Mouse (Mus musculus): Measurements from ENCODE around the gene Zmiz1. TPM values are rescaled to one million over a fixed set of nuclear protein-coding genes. Genes with fewer than 3 reads are reported as not detected.

The Zmiz1 gene
- polyA plus RNA-seq, 1 experiment from 2014 or later, result 42.2 TPM

GRCm38 (mm10) chr14:25504241-25504640 is 45.3 kb downstream of the Zmiz1 start:
- no peak overlapping the region for H3K27ac ChIP-seq (replicated peaks)
- H3K27me3 ChIP-seq (ENCODE audit: low read depth, poor library complexity, severe bottlenecking), result no peaks in the 10 kb centered on the region
- no peaks in the 10 kb centered on the region for H3K9me3 ChIP-seq (replicated peaks)
- H3K4me1 ChIP-seq, result peaks cover 49% of the 10 kb centered on the region
- no peak for DNase-seq (ENCODE audit: low spot score)
- H3K4me3 ChIP-seq, result no peak overlapping the region
- H3K36me3 ChIP-seq, result peaks cover 80% of the 10 kb centered on the region
- 91% methylated on average over 3 of the region's 3 CpGs for WGBS

DNA sequence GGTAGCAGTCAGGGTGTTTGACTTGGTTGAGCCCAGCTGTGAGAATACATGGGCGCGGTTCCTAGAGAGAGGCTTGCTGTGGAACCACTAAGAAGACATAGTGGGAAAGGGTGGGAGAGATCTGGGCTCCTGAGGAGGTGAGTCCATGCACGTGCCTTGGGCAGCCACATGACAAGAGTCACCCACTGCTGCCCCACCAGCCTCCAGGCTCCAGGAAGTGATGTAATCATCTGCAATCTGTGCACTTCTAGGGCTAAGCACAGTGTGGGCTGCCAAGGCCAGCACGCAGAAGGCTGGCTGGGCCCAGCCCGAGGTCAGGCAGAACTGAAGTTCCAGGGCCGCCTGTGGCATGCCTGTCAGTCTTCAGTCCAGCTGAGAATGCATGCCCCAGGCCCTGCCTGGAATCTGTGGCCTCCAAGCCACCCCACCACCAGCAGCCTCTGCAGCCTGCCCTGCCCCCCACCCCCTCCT is 46.3 kb downstream of the Zmiz1 start:
- Histone ChIP-seq H3K4me1 (peaks cover 49% of the 10 kb centered on the region), H3K9me3 (replicated peaks) (no peaks in the 10 kb centered on the region), H3K36me3 (peaks cover 84% of the 10 kb centered on the region), H3K27ac (replicated peaks) (peak overlapping the region; percentile 13; the same call in 1 of the 2 replicates), H3K4me3 (no peak overlapping the region), H3K27me3 (ENCODE audit: low read depth, poor library complexity, severe bottlenecking) (no peaks in the 10 kb centered on the region)
- DNase-seq (ENCODE audit: low spot score), result no peak
- WGBS, result 85% methylated on average over 6 of the region's 6 CpGs

DNA sequence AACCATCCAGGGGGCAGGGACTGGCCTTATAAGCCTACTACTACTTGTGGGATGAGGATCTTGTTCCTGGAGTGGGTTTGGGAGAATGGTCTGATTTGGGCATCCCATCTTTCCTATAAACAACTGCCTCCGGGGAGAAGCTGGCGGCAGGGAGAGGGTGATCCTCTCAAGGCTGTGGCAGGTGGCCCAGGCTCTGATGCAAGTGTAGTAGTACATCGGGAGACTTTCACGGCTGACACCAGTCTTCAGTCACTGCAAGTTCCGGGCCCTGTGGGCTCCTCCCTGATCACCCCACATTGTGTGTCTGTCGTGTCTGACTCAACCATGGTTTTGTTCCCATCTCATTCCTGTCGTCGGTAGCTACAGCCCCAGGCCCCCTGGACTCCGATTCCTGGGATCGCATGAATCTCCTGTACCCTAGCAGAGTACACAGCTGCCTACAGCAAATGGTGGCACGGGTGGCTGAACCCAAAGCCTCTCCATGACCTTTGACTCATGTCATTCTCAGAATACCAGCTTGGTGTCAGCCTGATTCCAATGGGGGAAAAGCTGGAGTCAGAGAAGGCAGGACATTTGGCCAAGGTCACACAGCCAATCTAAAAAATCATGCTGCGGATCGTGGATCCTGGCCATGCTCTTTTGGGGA is 49.2 kb downstream of the Zmiz1 start:
- Histone ChIP-seq H3K4me1 (peaks cover 62% of the 10 kb centered on the region), H3K27ac (replicated peaks) (0 out of 2 replicates have a peak overlapping the region, but pooled peaks have one; percentile 17), H3K9me3 (replicated peaks) (no peaks in the 10 kb centered on the region), H3K36me3 (peaks cover 89% of the 10 kb centered on the region), H3K4me3 (no peak overlapping the region), H3K27me3 (ENCODE audit: low read depth, poor library complexity, severe bottlenecking) (no peaks in the 10 kb centered on the region)
- no peak for DNase-seq (ENCODE audit: low spot score)
- 84% methylated on average over 13 of the region's 13 CpGs for WGBS

DNA sequence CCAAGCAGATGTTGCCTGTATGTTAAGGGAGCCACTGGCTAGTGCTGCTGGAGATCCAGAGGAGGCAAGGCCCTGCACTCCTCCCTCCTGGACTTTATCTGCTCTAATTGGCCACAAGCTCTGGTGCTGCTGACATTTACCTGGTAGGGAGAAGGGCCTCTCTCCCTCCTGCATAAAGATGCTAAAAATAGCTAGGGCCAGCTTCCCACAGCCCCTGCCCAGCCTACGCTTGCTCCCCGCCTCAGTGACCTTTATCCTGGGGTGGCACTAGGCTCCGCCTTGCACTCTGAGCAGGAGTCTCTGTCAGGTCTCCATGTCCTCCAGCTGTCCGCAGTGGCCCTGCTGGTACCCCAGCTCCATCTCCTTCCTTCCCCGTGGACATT is 49.8 kb downstream of the Zmiz1 start:
- H3K4me1 ChIP-seq, result peaks cover 67% of the 10 kb centered on the region

GRCm38 (mm10) chr14:25509450-25510129 is 50.6 kb downstream of the Zmiz1 start:
- Histone ChIP-seq H3K27me3 (ENCODE audit: low read depth, poor library complexity, severe bottlenecking) (no peaks in the 10 kb centered on the region), H3K36me3 (peaks cover 86% of the 10 kb centered on the region), H3K4me3 (no peak overlapping the region), H3K27ac (replicated peaks) (peak overlapping the region; percentile 17; the same call in 1 of the 2 replicates), H3K9me3 (replicated peaks) (no peaks in the 10 kb centered on the region), H3K4me1 (peaks cover 75% of the 10 kb centered on the region)
- no peak for DNase-seq (ENCODE audit: low spot score)
- WGBS, result 93% methylated on average over 20 of the region's 20 CpGs

More for the DNA sequence above, 49.8 kb downstream of the Zmiz1 start:
- Histone ChIP-seq H3K4me3 (no peak overlapping the region), H3K27me3 (ENCODE audit: low read depth, poor library complexity, severe bottlenecking) (no peaks in the 10 kb centered on the region), H3K9me3 (replicated peaks) (no peaks in the 10 kb centered on the region), H3K27ac (replicated peaks) (peak overlapping the region; percentile 17; the same call in 1 of the 2 replicates), H3K36me3 (peaks cover 86% of the 10 kb centered on the region)
- 94% methylated on average over 5 of the region's 5 CpGs for WGBS
- no peak for DNase-seq (ENCODE audit: low spot score)

DNA sequence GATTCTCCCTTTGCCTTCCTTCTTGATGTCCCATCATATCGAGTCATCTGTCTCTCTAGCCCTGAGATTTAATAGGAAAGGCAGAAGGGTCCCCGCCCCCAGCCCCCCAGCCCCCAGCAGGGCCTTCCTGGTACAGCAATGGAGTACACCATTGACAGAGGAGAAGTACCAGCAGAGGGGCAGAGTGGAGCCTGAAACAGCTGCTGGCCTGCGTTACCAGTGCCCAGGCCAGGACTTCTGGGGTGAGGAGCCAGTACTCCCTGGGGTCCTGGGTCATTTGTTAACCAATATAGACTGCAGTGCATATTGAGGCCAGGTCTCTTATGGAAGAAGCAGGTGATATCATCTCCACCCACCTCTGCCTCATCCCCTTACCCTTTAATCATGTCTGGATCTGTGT is 51.4 kb downstream of the Zmiz1 start:
- peaks cover 85% of the 10 kb centered on the region for H3K36me3 ChIP-seq
- H3K27me3 ChIP-seq (ENCODE audit: low read depth, poor library complexity, severe bottlenecking), result no peaks in the 10 kb centered on the region
- no peak for DNase-seq (ENCODE audit: low spot score)
- peak overlapping the region; percentile 68 for H3K27ac ChIP-seq (replicated peaks)
- peaks cover 76% of the 10 kb centered on the region for H3K4me1 ChIP-seq
- 74% methylated on average over 3 of the region's 3 CpGs for WGBS
- H3K9me3 ChIP-seq (replicated peaks), result no peaks in the 10 kb centered on the region
- no peak overlapping the region for H3K4me3 ChIP-seq

DNA sequence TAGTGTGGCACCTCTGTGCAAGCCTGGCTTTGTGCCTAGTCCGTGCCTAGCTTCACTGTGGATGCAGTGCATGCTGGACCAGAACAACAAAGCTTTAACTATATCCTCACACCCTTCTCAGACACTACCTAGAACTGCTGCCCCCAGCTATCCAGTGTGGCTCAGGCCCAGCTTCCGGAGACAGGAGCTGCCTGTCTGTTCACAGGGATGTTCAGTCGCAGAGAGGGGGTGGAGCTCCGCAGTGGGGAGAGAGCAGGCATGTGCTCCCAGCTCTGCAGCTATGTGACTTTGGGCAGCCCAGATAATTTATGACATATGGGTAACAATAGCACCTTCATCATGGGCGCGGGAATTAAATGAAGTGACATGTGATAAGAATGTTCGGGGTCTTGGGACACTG is 52.0 kb downstream of the Zmiz1 start:
- Histone ChIP-seq H3K27ac (replicated peaks) (peak overlapping the region; percentile 68), H3K4me1 (peaks cover 80% of the 10 kb centered on the region), H3K9me3 (replicated peaks) (no peaks in the 10 kb centered on the region), H3K36me3 (peaks cover 85% of the 10 kb centered on the region), H3K4me3 (no peak overlapping the region), H3K27me3 (ENCODE audit: low read depth, poor library complexity, severe bottlenecking) (no peaks in the 10 kb centered on the region)
- no peak for DNase-seq (ENCODE audit: low spot score)
- WGBS, result 77% methylated on average over 7 of the region's 7 CpGs

DNA sequence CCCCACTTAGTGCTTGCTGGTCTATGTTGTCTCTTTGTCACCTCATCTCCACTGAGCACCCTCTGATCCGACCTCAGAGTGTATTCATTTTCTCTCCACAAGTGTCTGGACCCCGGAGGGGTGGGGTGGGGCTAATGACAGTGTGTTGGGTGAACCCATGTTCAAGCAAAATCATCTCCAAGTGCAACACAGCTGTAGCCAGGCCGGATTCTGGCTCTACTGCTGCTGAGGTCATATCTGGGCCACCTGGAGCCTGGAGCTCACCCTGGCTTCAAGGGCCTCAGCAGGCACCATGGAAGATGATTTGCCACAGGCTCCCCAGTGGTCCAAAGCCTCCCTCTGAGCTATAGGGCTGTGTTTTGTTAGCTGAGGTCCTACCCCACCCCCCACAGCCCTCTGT is 52.6 kb downstream of the Zmiz1 start:
- H3K4me1 ChIP-seq, result peaks cover 84% of the 10 kb centered on the region
- H3K9me3 ChIP-seq (replicated peaks), result no peaks in the 10 kb centered on the region
- H3K27ac ChIP-seq (replicated peaks), result peak overlapping the region; percentile 72
- 53% methylated on average over 3 of the region's 3 CpGs for WGBS
- no peak overlapping the region for H3K4me3 ChIP-seq
- DNase-seq (ENCODE audit: low spot score), result no peak
- peaks cover 80% of the 10 kb centered on the region for H3K36me3 ChIP-seq
- no peaks in the 10 kb centered on the region for H3K27me3 ChIP-seq (ENCODE audit: low read depth, poor library complexity, severe bottlenecking)

GRCm38 (mm10) chr14:25511967-25512366 is 53.0 kb downstream of the Zmiz1 start:
- DNase-seq (ENCODE audit: low spot score), result no peak
- H3K4me3 ChIP-seq, result no peak overlapping the region
- peaks cover 88% of the 10 kb centered on the region for H3K4me1 ChIP-seq
- H3K27ac ChIP-seq (replicated peaks), result peak overlapping the region; percentile 72
- H3K36me3 ChIP-seq, result peaks cover 80% of the 10 kb centered on the region
- H3K27me3 ChIP-seq (ENCODE audit: low read depth, poor library complexity, severe bottlenecking), result no peaks in the 10 kb centered on the region
- no peaks in the 10 kb centered on the region for H3K9me3 ChIP-seq (replicated peaks)
- WGBS, result 19% methylated on average over 5 of the region's 5 CpGs

- WGBS, result 24% methylated on average over 6 of the region's 6 CpGs
- Histone ChIP-seq H3K9me3 (replicated peaks) (no peaks in the 10 kb centered on the region), H3K27ac (replicated peaks) (peak overlapping the region; percentile 72), H3K4me3 (no peak overlapping the region), H3K4me1 (peaks cover 96% of the 10 kb centered on the region), H3K36me3 (peaks cover 80% of the 10 kb centered on the region), H3K27me3 (ENCODE audit: low read depth, poor library complexity, severe bottlenecking) (no peaks in the 10 kb centered on the region)
- no peak for DNase-seq (ENCODE audit: low spot score)
These were observed 53.8 kb downstream of the Zmiz1 start for GRCm38 (mm10) chr14:25512803-25513202.

GRCm38 (mm10) chr14:25513496-25513895 is 54.5 kb downstream of the Zmiz1 start:
- Histone ChIP-seq H3K4me3 (no peak overlapping the region), H3K9me3 (replicated peaks) (no peaks in the 10 kb centered on the region), H3K27ac (replicated peaks) (peak overlapping the region; percentile 72), H3K27me3 (ENCODE audit: low read depth, poor library complexity, severe bottlenecking) (no peaks in the 10 kb centered on the region), H3K36me3 (peaks cover 80% of the 10 kb centered on the region), H3K4me1 (peaks cover 97% of the 10 kb centered on the region)
- no peak for DNase-seq (ENCODE audit: low spot score)
- 83% methylated on average over 8 of the region's 8 CpGs for WGBS

- H3K9me3 ChIP-seq (replicated peaks), result no peaks in the 10 kb centered on the region
- peaks cover 70% of the 10 kb centered on the region for H3K36me3 ChIP-seq
- H3K27me3 ChIP-seq (ENCODE audit: low read depth, poor library complexity, severe bottlenecking), result no peaks in the 10 kb centered on the region
- DNase-seq (ENCODE audit: low spot score), result no peak
- no peak overlapping the region for H3K4me3 ChIP-seq
- peak overlapping the region; percentile 38; the same call in 1 of the 2 replicates for H3K27ac ChIP-seq (replicated peaks)
- WGBS, result 76% methylated on average over 2 of the region's 2 CpGs
- peaks cover 97% of the 10 kb centered on the region for H3K4me1 ChIP-seq
These were observed 56.0 kb downstream of the Zmiz1 start for GRCm38 (mm10) chr14:25514943-25515512.

GRCm38 (mm10) chr14:25515924-25516323 is 56.9 kb downstream of the Zmiz1 start:
- Histone ChIP-seq H3K27ac (replicated peaks) (peak overlapping the region; percentile 9; the same call in 1 of the 2 replicates), H3K27me3 (ENCODE audit: low read depth, poor library complexity, severe bottlenecking) (no peaks in the 10 kb centered on the region), H3K9me3 (replicated peaks) (no peaks in the 10 kb centered on the region), H3K36me3 (peaks cover 66% of the 10 kb centered on the region), H3K4me1 (peaks cover 97% of the 10 kb centered on the region), H3K4me3 (no peak overlapping the region)
- 92% methylated on average over 9 of the region's 9 CpGs for WGBS
- no peak for DNase-seq (ENCODE audit: low spot score)
